Mouse (Mus musculus): ENCODE data around the gene Vgll3. TPM values are rescaled to one million over a fixed set of nuclear protein-coding genes. Genes with fewer than 3 reads are reported as not detected.

The Vgll3 gene
- polyA plus RNA-seq (2015; fragmentation: Nextera tagmentation; extraction: Ambion mirVana): 4.0 and 7.9 TPM in 2 replicates

DNA sequence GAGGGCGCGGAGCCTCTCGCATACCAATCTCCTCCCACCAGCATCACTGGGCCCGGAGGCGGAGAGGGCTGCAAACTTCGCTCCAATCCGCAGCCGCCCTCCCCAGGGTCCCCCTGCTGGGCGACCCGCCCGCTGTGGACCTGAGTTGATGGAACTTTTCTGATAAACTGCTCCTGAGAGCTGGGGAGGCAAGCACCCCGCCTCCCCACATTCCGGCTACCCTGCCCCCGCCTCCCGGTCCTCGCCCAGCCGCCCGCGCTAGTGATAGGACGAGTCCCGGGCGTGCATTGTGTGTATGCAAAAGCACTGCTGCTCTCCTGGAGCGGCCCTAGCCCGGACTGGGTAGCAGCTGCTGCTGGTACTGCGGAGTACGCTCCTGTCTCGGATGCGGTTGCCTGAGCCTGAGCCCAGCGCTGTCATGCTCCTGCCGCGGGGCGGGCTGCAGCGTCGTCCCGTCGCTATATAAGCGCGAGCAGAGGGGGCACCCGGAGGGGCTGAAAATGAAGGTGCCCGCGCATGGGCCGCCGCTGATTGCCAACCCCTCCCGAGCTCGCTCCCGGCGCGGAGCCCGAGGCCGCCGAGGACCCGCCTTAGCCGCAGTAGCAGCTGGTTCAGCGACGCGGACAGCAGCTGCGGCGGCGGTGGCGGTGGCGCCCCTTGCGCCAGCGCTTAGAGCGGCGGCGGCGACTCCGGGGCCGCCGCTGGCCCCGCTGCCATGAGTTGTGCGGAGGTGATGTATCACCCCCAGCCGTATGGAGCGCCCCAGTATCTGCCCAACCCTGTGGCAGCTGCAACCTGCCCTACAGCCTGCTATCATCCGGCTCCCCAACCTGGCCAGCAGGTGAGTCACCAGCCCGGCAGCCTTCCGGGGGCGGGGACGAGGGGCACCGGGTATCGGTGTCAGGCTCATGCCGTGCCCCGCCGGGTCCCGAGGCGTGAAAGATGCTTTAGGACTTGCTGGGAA is at the start of gene Vgll3:
Vgll3 (plus strand) TSS at position 340 of the 964 bp plus-strand sequence.

Data from adrenal gland, postnatal 0 days (tissue).